Mouse (Mus musculus) kidney, postnatal 25 days (tissue): ENCODE data around the gene Slc39a13.

Experiments
- DNase-seq, 2 experiments: peaks; one replicate each; pipeline ENCODE4 v3.0.0; 2021; ENCODE audit warnings: mixed read lengths in 2 of 2

Gene Slc39a13

GRCm38 (mm10) chr2:91087453-91087852, 17.2 kb upstream of the Slc39a13 start:
- DNase-seq, result no peak

- no peak for DNase-seq
Observed at GRCm38 (mm10) chr2:91086392-91087237, 16.4 kb upstream of the Slc39a13 start.

DNA sequence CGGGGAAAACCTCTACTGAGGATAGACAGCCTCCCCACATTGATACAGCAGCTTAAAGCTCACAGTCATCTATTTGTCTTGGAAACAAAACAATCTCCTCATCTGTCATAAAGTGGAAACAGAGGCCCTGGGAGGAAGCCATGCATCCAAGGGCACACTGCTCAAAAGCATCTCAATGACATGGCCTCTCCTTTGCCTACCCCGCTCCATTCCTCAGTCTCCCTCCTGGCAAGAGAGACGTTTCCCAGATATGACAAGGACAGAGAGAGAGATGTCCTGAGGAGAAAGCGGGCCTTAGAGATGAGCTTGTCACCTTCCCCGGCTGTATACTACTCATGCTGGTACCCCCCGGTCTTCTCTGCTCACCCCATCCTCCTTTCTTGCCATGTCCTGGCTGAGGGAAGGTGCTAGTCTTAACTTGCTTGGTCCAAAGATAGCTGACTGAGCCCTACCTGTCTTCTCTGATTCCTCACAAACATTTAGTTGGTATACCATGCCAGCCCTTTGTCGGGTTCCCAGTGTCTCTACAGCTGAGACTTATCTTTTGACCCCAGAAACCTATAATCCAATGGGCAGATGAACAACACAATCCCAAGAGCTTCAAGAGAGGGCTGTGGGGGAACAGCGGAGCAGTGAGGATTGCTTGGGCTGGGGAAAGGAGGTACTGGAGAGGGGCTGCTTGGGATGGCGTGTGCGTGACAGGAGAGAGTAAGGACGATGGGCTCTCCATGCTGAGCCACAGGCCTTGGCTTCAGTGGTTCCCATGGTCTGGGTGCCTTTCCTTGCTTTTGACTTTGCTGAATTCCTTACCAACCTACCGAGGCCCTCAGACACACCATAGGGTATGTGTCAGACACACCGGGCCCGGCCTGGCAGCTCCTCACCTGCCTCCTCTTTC, 15.5 kb upstream of the Slc39a13 start:
- no peak for DNase-seq

DNA sequence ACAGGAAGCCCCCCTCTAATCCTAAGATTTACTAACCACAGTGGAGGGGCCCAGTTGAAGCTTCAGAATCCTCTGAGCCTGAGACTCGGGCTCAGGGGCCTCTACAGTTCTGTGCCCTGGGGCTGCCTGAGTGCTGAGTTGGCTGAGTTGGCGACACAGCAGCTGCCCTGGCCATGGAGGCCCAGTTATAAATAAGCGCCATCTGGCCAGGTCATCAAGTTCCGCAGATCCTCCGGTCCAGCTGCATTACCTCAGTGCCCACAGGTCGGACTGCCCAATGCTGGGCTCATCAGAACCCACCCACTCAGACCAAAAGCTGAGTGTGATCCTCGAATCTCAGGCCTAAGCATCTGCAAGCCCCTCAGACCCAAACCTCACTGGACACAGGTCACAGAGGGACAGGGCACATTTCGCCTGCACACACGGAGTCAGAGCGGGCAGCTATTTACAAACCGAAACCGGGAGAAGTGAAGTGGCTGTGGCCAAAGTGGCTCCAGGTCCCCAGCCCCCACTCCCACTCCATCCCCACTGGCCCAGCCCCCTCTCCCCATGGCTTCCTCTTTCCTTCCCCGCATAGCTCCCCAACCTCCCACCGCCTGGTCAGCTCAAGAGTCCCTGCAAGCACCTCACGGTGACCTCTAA, 14.1 kb upstream of the Slc39a13 start:
- no peak for DNase-seq

GRCm38 (mm10) chr2:91083366-91083940, 13.2 kb upstream of the Slc39a13 start:
- DNase-seq, result no peak

GRCm38 (mm10) chr2:91082844-91083243, 12.6 kb upstream of the Slc39a13 start:
- DNase-seq, result peak; percentile 43 to 72

GRCm38 (mm10) chr2:91081775-91082695, 11.8 kb upstream of the Slc39a13 start, which contains the start of gene Spi1:
Gene Spi1, plus strand, starts transcription at chr2:91082390.
- no peak for DNase-seq

DNA sequence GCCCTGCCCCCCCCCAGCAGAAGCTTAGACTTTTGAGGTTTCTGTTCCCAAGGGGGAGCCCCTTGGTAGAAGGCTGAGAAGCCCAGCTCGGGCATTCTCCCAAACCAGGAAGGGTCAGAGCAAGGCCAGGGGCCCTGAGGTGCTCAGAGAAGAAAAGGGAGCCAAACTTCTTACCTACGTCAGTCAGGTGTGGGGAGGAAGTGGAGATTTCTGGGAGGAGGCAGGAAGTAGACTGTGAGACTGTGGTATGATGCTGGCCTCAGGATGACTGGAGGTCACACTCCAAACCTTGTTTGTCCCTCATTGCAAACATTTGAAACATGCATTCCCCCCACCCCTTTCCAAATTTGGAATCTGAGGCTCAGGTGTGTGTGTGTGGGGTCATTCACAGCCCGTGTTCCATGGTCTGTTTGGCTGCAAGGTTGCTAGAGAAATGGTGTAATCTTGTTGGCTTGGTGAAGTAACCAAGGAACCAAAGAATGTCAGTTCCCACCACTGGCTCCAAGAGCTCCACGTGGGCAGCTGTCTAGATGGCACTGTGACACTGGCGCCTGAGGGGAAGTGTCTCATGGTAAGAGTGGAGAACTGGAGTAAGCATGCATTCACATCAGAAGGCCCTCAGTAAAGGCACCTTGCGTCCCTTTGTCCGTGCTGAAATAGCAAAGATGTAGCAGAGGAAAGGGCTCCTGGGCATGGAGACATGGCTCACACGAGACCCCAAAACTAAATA, 10.7 kb upstream of the Slc39a13 start:
- DNase-seq, result no peak

DNA sequence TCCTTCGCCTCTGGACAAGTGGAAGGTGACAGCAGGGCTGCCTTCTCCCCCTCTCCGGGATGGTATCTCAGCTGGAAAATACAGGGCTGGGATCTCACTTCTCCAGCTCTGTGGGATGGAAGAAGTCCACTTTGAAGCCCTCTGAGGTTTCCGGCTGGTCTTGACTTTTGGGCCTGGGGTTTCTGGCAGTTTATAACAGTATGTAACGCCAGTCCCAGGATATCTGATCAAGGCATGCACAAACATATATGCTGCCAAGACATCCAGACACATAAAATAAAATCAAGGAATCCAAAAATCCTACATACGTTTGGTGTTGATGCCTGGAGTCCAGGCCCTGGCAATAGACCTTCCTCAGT, 8.8 kb upstream of the Slc39a13 start:
- DNase-seq, result no peak

DNA sequence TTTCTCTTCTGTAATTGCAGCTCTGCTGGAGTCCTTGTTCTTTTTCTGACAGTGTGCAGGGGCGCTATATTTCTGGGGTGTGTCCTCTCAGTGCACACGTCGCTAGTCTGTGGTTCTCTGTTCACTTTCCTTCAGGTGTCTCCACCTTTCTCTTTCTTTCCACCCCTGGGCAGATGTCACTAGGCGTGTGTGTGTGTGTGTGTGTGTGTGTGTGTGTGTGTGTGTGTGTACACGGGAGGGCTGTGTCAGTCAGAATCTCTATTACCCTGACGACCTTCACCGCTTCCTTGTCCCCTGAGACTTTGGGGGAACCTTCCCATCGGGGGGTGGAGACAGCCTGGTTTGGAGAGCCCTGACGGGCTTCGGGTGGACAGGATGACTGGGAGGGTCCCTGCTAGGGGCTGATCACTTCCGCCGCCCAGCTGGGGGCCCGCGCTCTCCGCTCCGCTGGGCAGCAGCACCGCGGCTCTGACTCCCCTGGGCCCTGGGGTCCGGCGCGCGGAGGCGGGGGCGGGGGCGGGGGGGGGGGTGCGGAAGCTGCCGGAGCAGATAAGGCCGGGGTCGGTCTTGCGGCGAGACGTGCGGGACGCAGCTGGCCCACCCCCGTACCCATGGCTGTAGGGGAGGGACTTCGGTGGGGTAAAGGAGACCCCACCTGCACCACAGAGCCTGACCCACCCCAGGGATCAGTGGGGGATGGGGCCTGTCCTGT, 8.3 kb upstream of the Slc39a13 start:
- no peak for DNase-seq

GRCm38 (mm10) chr2:91077957-91078313, 7.7 kb upstream of the Slc39a13 start:
- DNase-seq, result no peak

- DNase-seq, result peak; percentile 58 to 65
Observed at GRCm38 (mm10) chr2:91072092-91072491, 1.9 kb upstream of the Slc39a13 start.

DNA sequence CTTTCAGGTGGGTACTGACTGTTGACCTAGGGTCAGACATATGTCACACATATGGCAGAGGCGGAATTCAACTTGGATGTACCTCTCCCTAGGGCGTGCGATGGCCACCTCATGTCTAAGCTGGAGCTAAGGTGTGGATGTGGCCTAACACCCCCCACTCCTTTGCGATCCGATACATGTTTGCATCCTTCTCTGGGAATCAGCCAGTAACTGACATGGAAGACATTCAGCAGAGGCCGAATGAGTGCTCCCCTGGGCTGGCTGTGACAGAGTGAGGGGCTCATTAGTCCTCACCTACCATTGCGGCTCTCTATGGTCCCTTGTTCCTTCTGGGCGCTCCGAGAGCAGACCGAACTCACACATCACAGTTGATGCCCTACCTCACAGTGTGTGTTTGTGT, 842 bp upstream of the Slc39a13 start:
- DNase-seq, result no peak

GRCm38 (mm10) chr2:91069306-91070000, 764 bp downstream of the Slc39a13 start:
- DNase-seq, result peak in 1 of 2 experiments; percentile 60

- no peak for DNase-seq
Observed at GRCm38 (mm10) chr2:91068872-91069165, 1.4 kb downstream of the Slc39a13 start.

- peak in 1 of 2 experiments; percentile 66 for DNase-seq
Observed at GRCm38 (mm10) chr2:91068162-91068871, 1.9 kb downstream of the Slc39a13 start.

- DNase-seq, result no peak
Observed at GRCm38 (mm10) chr2:91066455-91066854, 3.8 kb downstream of the Slc39a13 start.

DNA sequence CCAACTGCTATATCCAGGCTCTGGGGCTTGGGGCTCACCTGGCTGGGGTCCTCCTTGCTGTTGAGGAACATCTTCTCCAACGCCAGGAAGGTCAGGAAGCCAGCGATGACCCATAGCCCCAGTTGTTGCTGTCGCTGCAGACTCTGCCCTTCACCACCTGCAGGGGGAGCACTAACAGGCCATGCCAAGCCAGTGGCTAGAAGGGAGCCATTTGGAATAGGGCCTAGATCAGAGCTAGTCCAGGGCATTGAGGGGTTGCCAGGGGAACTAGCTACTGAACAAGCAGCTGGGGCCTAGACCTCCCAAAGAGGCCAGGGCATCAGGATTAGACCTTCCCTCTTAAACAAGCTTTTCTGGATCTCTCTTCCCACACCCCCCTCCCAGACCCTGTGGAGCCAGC, 4.7 kb downstream of the Slc39a13 start:
- peak; percentile 59 to 68 for DNase-seq

DNA sequence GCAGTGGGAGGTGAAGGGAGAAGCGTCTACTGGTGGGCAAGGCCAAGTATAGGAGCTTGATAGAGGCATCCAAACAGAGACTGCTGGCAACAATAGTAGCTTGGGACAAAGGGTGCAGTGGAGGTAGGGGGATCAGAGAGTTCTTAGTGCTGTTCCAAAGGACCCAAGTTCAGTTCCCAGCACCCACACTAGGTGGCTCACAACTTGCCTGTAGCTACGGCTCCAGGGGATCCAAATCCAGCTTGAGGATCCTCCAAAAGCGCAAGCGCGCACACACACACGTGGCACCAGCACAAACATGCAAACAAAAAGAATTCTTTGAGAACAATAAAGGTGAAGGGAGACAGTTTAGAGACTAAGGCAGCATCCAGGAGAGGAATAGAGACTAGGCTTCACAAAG, 6.0 kb downstream of the Slc39a13 start:
- no peak for DNase-seq
